Mouse (Mus musculus): Measurements from ENCODE around the gene Hba-a2.

DNA sequence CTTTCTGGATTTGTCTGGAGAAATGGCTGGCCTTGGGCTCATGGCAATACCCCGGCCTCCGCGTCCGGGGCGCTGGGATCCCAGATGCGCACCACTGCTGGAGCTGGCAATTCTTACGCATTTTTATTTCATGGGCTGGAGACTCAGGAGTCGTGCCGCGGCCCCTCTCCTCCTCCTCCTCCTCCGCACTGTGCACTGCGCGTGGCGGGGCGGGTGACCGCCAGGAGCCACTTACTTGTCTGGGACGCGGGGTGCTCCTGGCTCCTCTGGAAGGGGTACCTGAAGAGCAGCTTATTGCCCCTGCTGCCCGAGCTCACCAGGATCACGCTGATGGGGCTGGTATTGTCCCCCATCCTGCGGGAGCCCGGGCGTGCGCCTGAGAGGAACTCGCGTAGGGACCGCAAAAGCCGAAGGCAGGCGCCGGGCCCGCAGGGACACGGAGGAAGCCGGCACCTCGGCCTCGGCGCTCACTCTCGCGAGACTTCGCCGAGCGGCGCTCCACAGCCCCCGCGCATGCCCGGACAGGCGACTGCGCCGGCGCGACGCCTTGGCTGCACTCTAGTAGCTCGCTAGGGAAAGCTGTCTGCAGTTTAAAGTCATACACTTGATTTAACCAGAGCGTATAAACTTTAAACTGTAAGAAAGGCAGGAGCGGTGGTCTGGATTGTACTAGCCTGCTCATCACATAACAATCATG, 29.0 kb upstream of the Hba-a2 start, which contains the start of gene Nprl3:
- TF ChIP-seq CTCF (IDR thresholded peaks at IDR 0.05; ENCODE audit: low read depth, low read length): no peak
- no peak for TF ChIP-seq GATA2 (IDR thresholded peaks at IDR 0.05; ENCODE audit: borderline replicate concordance, low read depth, low read length)
- TF ChIP-seq TAL1 (conservative IDR thresholded peaks at IDR 0.05; ENCODE audit: low read depth, low read length): no peak
